Mouse (Mus musculus): ENCODE results near the gene Prkcb. TPM values are rescaled to one million over a fixed set of nuclear protein-coding genes. Genes with fewer than 3 reads are reported as not detected.

Gene Prkcb
- polyA plus RNA-seq, 1 experiment from 2014 or later, result 117 TPM

DNA sequence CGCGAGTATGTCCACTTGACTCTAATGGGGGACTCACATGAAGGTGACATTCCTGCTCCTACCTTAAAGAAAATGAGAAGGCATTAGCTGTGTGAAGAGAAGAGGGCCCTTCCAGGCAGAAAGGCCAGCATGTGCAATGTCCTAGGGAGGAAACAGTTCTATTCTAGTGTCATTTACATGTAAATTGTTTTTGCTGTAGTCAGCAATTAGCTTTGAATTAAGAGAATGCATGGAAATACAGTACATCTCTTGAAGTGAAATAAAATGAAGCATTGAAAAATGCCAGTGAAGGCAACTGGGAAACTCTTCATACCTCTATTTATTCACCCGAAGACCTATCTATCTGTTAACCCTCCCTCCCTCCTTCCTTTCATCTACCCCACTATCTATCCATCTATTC lies 48.8 kb downstream of the Prkcb start:
- H3K9me3 ChIP-seq, result no peaks in the 10 kb centered on the region
- no peak for ATAC-seq (replicated peaks)
- peaks cover 5% of the 10 kb centered on the region; the same call in 1 of the 2 replicates for H3K4me1 ChIP-seq
- WGBS, result 89% methylated on average over 3 of the region's 3 CpGs
- no peak overlapping the region for H3K4me3 ChIP-seq
- H3K9ac ChIP-seq, result no peak overlapping the region
- no peaks in the 10 kb centered on the region for H3K27me3 ChIP-seq (replicated peaks)
- no peak overlapping the region for H3K4me2 ChIP-seq
- no peak overlapping the region for H3K27ac ChIP-seq
- H3K36me3 ChIP-seq (replicated peaks), result no peaks in the 10 kb centered on the region

DNA sequence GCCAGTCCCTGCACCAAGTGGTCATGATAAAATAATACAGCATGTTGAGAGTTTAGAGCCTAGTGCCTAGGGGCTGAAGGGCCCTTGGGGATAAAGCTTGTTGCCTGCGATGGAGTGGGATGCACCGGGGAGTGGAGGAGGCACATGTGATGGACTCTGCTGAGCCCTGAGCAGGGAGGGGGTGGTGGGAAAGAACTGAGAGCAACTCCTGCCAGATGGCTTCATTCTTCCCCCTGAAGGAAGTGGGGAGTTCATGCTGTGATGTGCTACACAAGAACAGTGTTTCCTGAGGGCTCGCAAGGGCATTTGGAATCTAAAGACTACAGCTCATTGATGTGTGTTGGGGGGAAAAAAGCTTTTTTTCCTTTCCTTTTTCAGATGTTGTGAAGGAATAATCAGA lies 49.5 kb downstream of the Prkcb start:
- Histone ChIP-seq H3K36me3 (replicated peaks) (no peaks in the 10 kb centered on the region), H3K9me3 (no peaks in the 10 kb centered on the region), H3K27ac (no peak overlapping the region), H3K9ac (no peak overlapping the region), H3K4me1 (peaks cover 5% of the 10 kb centered on the region; the same call in 1 of the 2 replicates), H3K4me2 (no peak overlapping the region), H3K27me3 (replicated peaks) (no peaks in the 10 kb centered on the region), H3K4me3 (no peak overlapping the region)
- no peak for ATAC-seq (replicated peaks)
- 53% methylated on average over 3 of the region's 3 CpGs for WGBS

DNA sequence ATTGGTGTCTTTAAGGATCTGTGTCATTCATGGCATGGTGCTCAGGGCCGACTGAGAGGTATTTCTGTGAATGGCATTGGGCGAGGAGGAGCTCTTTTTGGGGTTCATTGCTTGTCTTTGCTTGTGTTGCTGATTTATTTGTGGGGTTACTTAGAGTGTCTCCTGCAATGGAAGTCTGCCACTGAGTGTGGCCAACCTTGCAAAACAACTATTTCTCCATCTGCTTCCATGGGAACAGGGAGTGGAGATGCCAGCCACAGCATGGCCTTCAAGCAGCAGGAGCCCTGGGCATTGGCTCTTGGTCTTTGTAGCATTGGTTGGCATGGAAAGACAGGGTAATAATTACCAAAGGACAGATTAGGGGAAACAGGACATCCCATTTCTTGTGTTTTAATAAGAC lies 50.9 kb downstream of the Prkcb start:
- H3K4me3 ChIP-seq, result no peak overlapping the region
- 74% methylated on average over 2 of the region's 2 CpGs for whole genome bisulfite sequencing
- H3K27ac ChIP-seq, result no peak overlapping the region
- no peak for ATAC-seq (replicated peaks)
- H3K4me2 ChIP-seq, result no peak overlapping the region
- H3K36me3 ChIP-seq (replicated peaks), result no peaks in the 10 kb centered on the region
- H3K9me3 ChIP-seq, result no peaks in the 10 kb centered on the region
- H3K27me3 ChIP-seq (replicated peaks), result no peaks in the 10 kb centered on the region
- H3K9ac ChIP-seq, result no peak overlapping the region
- no peaks in the 10 kb centered on the region for H3K4me1 ChIP-seq

DNA sequence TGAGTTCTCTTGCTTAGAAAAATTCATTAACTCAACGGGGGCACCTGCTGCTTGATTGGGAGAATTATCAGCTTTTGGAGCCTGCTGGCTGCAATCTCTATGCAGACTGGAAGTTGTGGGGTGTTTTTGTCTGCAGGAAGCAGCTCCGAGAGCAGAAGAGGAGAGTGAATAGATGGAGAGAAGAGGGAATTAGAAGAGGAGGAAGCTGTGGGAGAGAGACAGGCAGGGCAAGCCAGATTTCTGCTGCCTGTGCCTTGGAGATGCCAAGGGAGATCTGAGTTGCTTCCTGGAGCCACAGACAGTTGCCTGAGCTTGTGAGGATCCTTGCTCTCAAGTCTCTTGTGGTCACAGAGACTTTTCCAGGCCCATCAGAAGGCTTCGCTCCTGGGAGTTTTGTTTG lies 53.3 kb downstream of the Prkcb start:
- Histone ChIP-seq H3K4me3 (no peak overlapping the region), H3K9me3 (no peaks in the 10 kb centered on the region), H3K4me1 (peaks cover 5% of the 10 kb centered on the region), H3K27me3 (replicated peaks) (no peaks in the 10 kb centered on the region), H3K27ac (no peak overlapping the region), H3K9ac (no peak overlapping the region), H3K4me2 (no peak overlapping the region), H3K36me3 (replicated peaks) (no peaks in the 10 kb centered on the region)
- WGBS, result 46% methylated on average over 3 of the region's 3 CpGs
- ATAC-seq (replicated peaks), result no peak

DNA sequence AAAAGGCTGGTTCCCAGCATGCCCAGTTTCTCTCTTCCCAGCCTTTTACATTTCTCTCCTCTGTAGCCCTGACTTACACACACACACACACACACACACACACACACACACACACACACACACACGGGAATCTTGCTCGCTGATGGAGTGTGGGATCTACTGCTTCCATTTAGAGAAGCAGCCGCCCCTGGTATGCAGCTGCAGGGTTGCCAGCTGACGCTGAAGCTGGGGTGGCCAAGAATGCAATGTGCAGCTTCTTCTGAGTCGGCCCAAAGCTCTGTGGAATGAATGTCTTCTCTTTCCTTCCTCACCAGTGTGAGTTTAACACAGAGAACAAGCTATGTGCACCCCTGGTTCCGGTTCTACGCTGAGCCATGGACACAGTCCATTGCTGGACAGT lies 56.1 kb downstream of the Prkcb start:
- no peak for ATAC-seq (replicated peaks)
- Histone ChIP-seq H3K27me3 (replicated peaks) (no peaks in the 10 kb centered on the region), H3K4me3 (no peak overlapping the region), H3K9me3 (no peaks in the 10 kb centered on the region), H3K4me1 (peaks cover 11% of the 10 kb centered on the region), H3K36me3 (replicated peaks) (no peaks in the 10 kb centered on the region), H3K4me2 (no peak overlapping the region), H3K9ac (no peak overlapping the region), H3K27ac (no peak overlapping the region)
- WGBS, result 69% methylated on average over 7 of the region's 7 CpGs

DNA sequence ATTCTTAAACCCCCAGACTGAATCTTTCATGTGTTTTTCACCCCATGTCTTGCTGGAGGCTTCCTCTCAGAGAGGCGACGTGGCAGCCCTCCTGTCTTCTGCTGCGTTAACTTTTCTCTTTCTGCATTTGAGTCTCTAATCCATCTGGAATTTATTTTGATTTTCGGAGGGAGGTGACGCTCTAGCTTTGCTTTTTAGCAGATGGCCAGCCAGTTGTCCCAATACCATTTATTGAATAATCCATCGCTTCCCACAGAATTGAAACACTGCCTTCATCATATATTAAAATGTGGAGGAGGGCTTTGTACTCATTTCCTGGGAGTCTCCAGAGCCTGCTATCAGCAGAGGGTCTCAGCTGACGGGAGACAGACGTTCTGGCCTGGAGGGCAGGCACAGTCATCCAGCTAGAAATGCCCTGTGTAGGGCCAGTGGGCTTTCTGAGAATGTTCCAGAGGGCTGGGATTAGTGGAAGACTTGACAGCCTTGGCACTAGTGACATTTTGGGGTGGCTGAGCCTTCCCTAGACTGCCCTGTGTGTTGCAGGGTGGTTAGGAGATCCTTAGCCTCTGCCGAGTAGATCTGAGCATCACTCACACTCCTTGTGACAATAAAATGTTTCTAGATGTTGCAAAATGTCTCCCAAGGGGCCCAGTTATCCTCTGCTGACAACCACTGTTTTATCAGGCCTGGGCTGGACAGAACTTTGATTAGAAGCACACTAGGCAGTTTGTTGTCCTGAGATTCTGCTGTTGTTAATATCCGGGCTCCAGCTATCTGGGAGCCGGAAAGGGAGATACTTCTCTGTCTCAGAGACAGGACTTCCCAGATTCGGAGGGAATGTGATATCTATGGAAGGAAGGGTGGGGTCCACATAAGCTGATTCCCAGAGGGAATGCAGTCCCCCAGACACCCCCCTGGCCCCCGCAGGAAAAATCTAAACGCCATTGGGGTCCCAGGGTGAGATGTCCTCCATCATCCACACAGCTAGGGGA lies 58.0 kb downstream of the Prkcb start:
- Histone ChIP-seq H3K4me1 (peaks cover 11% of the 10 kb centered on the region), H3K4me2 (no peak overlapping the region), H3K9me3 (no peaks in the 10 kb centered on the region), H3K4me3 (no peak overlapping the region), H3K27ac (no peak overlapping the region; the same call in 1 of the 2 replicates), H3K9ac (no peak overlapping the region), H3K27me3 (replicated peaks) (no peaks in the 10 kb centered on the region), H3K36me3 (replicated peaks) (no peaks in the 10 kb centered on the region)
- WGBS, result 66% methylated on average over 14 of the region's 14 CpGs
- ATAC-seq (replicated peaks), result no peak

DNA sequence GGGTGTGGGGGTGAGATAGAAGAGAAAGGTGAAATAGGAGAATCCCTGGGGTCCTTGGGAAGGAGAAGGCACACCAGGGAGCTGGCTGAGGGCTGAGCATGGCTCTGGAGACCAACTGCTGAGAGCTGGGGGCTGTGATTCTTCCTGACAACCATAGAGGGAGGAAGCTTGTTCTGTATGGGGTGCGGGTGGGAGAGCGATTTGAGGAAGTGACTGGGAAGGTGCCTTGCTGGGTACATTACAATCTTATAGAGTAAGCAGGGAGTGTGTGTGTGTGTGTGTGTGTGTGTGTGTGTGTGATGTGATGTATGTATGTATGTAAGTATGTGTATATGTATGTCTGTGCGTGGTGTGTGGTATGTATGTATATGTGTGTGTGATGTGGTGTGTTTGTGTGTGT lies 58.9 kb downstream of the Prkcb start:
- Histone ChIP-seq H3K27me3 (replicated peaks) (no peaks in the 10 kb centered on the region), H3K9me3 (no peaks in the 10 kb centered on the region), H3K36me3 (replicated peaks) (no peaks in the 10 kb centered on the region), H3K9ac (no peak overlapping the region), H3K4me2 (no peak overlapping the region), H3K27ac (no peak overlapping the region), H3K4me1 (peaks cover 12% of the 10 kb centered on the region), H3K4me3 (no peak overlapping the region)
- WGBS, result 90% methylated on average over 3 of the region's 3 CpGs
- ATAC-seq (replicated peaks), result no peak

DNA sequence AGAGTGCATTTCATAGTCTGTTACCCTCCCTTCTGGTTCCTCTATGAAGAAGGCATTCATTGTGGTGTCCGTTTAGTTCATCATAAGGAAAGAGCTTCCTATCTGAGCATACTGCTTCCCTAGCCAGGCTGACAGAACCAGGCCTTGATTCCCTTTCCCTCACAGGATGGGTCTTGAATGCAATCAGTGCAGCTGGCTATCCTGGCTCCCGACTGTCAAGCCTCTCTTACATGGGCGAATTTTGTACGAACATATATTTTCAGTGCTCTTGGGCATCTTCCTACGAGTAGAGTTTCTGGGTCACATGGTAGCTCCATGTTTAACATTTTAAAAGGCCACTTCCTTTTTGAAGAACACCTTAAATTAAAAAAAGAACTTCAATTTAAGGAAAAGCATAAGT lies 61.4 kb downstream of the Prkcb start:
- Histone ChIP-seq H3K4me2 (no peak overlapping the region), H3K9ac (no peak overlapping the region), H3K9me3 (no peaks in the 10 kb centered on the region), H3K36me3 (replicated peaks) (no peaks in the 10 kb centered on the region), H3K27ac (no peak overlapping the region), H3K4me3 (no peak overlapping the region), H3K4me1 (peaks cover 21% of the 10 kb centered on the region), H3K27me3 (replicated peaks) (no peaks in the 10 kb centered on the region)
- ATAC-seq (replicated peaks), result no peak
- 90% methylated on average over 5 of the region's 5 CpGs for WGBS

DNA sequence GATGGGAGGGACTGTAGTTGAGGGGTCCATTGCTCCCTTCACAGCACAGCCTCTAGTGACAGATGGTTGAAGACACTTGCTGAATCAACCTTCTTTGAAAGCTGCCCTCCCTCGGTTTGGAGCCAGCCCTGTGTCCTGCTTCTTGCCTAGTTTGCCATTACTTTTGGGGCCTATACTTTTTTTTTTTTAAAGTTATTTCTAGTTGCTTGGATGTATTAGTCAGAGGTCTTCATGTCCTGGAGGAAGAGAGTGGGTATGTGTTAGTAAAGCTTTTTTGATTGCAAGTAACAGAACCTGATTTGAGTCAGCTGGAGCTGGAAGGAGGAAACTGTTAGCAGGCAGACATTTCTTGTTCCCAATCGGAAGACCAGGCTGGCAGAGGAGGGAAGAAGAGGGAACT lies 62.2 kb downstream of the Prkcb start:
- Histone ChIP-seq H3K36me3 (replicated peaks) (no peaks in the 10 kb centered on the region), H3K4me1 (peaks cover 21% of the 10 kb centered on the region), H3K4me2 (no peak overlapping the region), H3K4me3 (no peak overlapping the region), H3K27ac (no peak overlapping the region), H3K27me3 (replicated peaks) (no peaks in the 10 kb centered on the region), H3K9ac (no peak overlapping the region), H3K9me3 (no peaks in the 10 kb centered on the region)
- 79% methylated on average over 2 of the region's 2 CpGs for WGBS
- no peak for ATAC-seq (replicated peaks)

DNA sequence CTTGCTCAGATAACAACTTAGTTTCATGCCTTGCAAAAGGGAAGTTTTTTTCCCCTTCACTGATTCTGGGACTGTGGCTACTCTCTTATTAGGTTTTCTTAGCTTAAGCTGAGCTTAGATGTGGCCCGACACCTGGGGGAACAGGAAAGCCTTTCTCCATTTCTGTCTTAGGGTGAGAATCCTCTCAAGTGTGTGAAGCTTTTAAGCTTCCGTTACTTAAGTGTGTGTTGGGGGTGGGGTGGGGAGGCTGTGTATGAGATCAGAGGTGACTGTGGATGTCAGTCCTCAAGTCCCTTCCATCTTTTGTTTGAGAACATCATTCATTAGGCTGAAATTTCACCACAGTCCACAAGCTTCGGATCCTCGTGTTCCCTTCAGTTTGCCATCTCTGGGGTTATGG lies 63.3 kb downstream of the Prkcb start:
- H3K9me3 ChIP-seq, result no peaks in the 10 kb centered on the region
- WGBS, result 87% methylated on average over 4 of the region's 4 CpGs
- no peak overlapping the region for H3K4me3 ChIP-seq
- H3K36me3 ChIP-seq (replicated peaks), result no peaks in the 10 kb centered on the region
- peaks cover 15% of the 10 kb centered on the region for H3K4me1 ChIP-seq
- no peak for ATAC-seq (replicated peaks)
- no peaks in the 10 kb centered on the region for H3K27me3 ChIP-seq (replicated peaks)
- H3K9ac ChIP-seq, result no peak overlapping the region
- H3K27ac ChIP-seq, result no peak overlapping the region
- no peak overlapping the region for H3K4me2 ChIP-seq

DNA sequence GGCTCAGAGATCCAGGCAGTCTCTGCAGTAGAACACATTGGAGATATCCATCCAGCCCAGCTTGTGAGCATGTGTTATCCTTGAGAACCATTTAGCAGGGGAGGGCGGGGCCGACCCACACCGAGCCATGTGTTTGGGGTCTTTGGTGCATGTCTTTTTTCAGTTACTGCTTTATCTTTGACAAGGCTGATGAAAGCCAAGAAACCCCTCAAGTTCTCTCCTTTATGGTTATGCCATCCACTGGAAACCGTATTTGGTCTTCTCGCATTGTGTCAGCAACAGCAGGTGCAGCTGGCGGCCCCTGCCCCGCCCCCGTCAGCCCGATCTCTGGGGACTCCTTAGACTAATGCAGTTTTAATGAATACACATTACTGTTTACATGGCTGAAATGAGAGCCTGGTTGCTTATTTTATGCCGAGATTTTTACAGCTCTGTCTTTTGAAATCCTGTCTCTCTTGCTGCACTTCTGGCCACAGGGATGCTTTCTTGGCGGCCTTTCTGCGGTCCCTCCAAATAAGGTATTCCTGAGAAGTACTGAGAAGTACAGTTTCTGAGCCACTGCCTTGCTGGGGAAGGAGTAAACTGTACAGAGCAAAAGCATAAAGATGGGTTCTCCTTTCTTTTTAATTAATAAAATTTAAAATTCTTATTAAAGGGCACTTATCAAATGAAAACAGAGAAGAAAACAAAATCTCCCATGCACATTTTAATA lies 64.2 kb downstream of the Prkcb start:
- Histone ChIP-seq H3K9me3 (no peaks in the 10 kb centered on the region), H3K4me1 (peaks cover 13% of the 10 kb centered on the region), H3K9ac (no peak overlapping the region), H3K4me2 (no peak overlapping the region; the same call in 1 of the 2 replicates), H3K4me3 (no peak overlapping the region), H3K27ac (no peak overlapping the region), H3K36me3 (replicated peaks) (no peaks in the 10 kb centered on the region), H3K27me3 (replicated peaks) (no peaks in the 10 kb centered on the region)
- 34% methylated on average over 12 of the region's 12 CpGs for WGBS
- ATAC-seq (replicated peaks), result 0 out of 2 replicates have a peak, but pooled peaks have one; percentile 63

DNA sequence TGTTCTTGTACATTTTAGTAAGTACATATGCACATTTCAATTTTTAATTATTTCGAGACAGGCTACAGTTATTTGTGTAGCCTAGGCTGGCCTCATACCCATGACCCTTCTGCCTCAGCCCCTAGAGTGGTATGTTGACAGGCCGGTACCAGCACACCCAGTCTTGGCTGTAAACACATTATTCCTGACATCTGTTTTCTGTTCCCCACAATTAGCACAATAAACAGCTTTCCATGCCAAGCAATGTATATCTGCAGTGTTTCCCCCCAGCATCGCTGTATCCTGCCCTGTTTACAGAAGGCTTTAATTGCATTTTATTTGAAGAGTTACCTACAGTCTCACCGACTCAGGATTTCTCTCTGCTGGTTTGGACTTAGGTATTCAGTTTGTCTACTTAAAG lies 64.8 kb downstream of the Prkcb start:
- ATAC-seq (replicated peaks), result no peak
- Histone ChIP-seq H3K4me2 (no peak overlapping the region), H3K27ac (no peak overlapping the region), H3K27me3 (replicated peaks) (no peaks in the 10 kb centered on the region), H3K36me3 (replicated peaks) (no peaks in the 10 kb centered on the region), H3K9ac (no peak overlapping the region), H3K4me3 (no peak overlapping the region), H3K4me1 (peaks cover 13% of the 10 kb centered on the region), H3K9me3 (no peaks in the 10 kb centered on the region)
- WGBS, result 76% methylated on average over 4 of the region's 4 CpGs

Measured in midbrain, embryonic 15.5 days (tissue).